Mouse (Mus musculus) adrenal gland, postnatal 25 days (tissue): ENCODE results near the gene Tmc6. TPM values are rescaled to one million over a fixed set of nuclear protein-coding genes. Genes with fewer than 3 reads are reported as not detected.
A peak's percentile ranks its signal among the peaks of the same experiment; 100 is the strongest.

Experiments used
- DNase-seq: peaks from one replicate; pipeline ENCODE4 v3.0.0; 2021; ENCODE audit warnings: mixed read lengths
- total RNA-seq: library from RNA; stranded (reverse); gene quantifications from 2 replicates; pipeline ENCODE4 v1.2.3, GENCODE M21; 2021

The Tmc6 gene
- total RNA-seq, 1 experiment from 2014 or later: 43.5 TPM

DNA sequence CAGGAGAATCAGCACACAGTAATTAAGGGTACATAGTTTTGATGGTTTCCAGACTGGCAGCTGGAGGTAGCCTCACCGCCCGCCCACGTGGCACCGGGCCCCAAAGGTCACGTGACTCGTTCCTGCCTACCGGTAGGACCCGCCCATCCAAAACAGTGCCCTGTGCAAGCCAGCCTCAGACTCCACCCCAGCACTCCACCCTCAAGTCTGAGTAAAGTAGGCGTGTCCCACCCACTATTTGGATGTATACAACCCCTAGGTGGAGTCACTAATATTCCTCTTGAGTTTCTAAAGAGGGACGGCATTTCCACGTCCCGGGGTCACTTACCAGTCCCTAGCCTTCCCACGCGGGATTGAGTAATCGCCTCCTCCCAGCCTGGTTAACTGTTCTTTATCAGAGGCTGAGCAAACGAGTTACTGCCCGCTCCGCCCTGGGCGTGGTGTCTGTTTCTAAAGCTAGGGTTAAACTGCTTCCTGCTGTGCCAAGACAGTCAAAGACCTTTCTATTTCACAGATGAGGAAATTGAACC is 1.4 kb downstream of the Tmc6 start:
- peak; percentile 91 for DNase-seq

DNA sequence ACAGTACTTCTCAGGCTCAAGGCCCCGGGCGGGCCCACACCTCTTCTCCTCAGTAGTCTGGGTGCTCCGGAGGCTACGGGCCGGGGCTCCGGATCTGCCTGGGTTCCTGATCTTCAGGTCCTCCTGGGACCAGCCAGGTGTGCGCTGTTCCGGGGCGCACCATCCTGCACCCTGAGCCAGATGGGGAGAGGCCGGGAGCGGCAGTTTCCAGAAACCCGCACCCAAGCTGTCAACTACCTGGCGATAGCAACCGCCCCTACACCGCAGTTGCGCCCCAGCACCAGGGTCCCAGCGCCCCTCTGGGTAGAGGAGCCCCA is 1.8 kb downstream of the Tmc6 start:
- DNase-seq: no peak

DNA sequence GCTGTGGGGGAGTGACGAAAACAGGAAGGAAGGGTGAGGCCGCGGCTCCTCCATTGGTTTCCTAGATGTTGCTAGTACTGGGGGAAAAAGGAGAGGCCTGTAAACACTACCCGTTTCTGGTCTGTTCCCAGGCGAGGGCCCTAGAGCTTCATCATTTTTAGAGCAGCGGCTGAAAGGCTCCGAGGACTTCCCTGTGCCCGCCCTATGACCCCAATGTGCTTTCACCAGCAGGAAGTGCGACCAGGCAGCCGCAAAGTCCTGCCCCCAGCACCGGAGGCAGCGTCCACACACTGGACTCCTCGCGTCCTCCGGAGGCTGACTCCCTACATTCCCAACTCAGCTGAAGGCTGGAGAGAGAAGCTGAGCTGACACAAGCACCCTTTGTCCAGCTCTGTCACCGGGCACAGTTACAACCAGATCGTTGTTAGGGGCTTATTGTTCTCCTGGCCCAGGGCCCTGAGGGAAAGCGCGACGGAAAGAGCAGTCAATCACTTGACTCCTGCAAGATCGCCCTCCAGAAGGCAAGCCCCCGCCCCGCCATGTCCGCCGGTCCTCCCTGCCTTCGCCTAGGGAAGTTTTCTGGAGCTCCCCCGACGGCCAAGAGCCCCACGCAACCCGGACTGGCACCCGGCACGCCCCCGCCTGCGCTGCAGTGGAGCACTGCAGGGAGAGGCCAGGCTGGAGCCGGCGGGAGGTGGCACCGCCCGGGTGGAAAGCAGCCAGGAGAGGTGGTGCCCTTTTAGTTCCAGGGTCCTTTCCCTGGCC is 2.4 kb downstream of the Tmc6 start:
- peak; percentile 81 for DNase-seq

DNA sequence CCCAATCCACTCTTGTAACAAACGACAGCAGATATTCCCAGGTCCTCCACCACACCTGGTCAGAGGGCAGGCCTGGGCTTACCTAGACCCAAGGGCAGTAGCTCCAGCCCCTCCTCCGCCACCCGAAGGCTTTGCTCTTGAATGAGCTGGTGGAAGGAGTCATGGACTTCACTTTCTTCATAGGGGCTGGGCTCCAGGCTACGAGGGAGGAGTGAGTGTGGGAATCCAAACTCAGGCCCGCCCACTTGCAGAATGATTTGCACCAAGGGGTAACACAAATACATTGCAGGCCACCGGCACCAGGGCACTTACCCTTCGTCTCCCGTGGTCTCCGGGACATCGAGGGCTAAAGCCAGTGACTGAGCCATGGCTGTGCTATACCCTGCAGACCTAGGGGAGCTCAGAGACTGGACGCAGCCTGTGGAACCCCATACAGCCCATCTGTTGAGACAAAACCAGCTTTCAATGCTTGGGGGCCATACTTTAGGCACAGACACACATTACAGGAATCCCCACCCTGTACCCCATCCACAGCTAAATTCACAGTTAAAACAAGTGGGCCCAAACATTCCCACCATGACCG is 3.1 kb downstream of the Tmc6 start:
- DNase-seq: no peak

DNA sequence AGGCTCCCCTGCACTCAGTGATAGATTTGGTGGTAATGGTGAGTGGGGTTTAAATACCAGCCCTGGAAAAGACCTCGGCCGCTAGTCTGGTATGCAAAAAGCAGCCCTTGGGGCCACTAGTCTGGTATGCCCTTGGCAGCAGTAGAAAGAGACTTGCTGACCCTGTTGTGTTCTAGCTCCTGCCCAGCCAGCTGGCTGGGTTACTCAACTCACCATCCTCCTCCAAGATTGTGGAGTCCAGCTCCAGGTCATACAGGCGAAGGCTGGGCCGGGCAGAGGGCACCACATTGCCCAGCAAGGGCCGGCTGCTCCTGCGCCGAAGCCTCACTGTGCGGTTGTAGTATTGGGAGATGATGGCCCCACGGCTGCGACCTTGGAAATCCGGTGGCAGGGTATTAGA is 4.0 kb downstream of the Tmc6 start:
- no peak for DNase-seq

DNA sequence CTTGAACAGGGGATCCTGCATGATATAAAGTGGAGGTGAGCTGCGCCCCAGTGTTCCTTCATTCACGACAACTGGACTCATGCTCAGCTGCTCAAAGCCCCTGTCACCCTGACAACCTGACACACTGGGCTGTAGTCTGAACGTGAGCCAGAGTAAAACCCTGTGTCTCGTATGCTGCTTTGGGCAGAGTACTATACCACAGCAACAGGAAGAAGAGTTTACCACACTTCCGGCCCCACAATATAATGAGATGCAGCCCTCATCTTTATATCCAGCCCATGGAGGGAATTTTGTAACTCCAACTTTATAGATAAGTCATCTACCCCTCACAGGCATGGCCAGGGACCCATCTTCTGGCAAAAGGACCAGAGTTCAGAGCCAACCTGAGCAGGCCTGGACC is 4.9 kb downstream of the Tmc6 start:
- DNase-seq: no peak

DNA sequence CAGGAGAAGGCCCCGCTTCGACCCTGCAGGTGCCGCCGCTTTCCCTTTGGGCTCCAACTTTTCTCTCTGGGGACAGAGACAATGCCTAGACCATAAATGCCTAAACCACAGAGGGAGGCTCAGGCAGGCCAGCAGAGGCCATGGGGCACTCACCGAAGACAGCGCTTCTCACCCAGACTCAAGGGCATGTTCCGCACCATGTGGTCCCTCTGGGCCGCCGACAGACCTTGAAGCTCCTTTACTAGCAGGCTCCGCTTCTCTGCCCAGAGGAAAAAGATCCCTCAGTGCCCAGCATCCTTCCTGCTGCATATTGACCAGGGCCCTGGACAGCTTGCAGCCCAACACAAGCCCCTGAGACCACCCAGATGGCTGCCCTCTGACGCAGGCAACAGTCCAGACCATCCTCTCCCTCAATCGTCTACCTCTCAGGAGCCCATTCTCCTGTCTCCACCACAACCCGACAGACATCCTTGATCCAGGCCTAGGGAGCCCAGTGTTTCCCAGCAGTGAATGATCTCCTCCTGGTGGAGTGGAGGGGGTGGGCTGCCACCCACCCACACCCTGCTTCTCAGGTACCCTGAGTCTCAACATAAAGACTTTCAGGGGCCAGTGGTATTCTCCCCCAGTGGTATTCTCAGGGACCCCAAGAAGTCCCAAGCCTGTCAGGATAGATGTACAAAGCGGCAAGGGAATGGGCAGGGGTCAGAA is 5.8 kb downstream of the Tmc6 start:
- DNase-seq: no peak

DNA sequence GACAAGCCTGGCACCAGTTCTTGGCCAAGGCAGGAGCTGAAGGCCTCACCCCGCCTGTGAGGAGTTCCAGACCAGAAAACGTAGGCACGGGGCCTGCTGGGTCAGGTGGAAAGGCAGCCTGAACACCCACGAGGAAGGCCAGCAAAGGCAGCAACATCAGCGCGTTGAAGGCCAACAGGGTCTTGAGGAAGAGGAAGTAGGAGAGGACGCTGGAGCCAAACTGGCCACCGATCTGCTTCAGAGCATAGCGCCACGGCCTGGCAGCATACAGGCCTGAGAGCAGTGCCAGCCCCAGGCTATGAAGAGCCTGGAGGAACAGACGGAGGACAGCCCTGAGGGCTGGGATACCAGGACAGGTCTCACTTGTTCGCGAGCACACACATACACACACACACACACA is 6.5 kb downstream of the Tmc6 start:
- no peak for DNase-seq

DNA sequence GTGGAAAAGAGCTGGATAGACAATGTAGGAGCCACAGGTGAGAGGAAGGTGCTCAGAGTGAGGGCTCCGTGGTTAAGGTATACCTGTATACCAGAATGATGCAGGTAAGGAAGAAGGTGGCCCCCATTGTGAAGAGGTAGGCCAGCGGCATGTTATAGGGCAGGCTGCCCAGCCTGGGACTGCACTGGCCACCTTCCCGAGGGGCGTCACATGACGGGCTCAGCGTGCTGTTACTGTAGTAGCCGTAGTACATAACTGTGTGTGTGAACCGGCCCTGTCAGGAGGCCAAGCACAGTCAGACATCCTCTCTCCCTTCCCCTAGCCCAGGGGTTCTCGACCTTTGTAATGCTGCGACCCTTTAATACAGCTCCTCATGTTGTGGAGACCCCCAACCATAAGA is 7.1 kb downstream of the Tmc6 start:
- DNase-seq: no peak

DNA sequence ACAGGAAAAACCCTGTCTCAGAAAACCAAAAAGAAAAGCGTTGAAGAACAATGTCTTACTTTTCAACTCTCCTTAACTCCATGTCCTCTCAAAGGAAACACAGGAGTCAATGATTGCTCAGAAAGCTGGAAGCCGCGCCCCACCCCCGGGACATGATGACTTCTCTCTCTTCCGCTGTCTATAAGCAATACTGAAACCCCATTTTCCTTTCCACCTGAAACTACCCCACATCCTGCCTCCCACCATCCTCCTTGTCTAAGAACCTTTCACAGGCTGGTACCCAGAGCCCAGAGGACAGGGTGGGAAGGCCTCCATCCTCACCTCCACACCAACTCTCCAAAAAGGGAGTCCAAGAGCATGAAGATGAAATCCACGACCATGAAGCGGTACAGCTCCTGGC is 9.6 kb downstream of the Tmc6 start:
- DNase-seq: no peak

DNA sequence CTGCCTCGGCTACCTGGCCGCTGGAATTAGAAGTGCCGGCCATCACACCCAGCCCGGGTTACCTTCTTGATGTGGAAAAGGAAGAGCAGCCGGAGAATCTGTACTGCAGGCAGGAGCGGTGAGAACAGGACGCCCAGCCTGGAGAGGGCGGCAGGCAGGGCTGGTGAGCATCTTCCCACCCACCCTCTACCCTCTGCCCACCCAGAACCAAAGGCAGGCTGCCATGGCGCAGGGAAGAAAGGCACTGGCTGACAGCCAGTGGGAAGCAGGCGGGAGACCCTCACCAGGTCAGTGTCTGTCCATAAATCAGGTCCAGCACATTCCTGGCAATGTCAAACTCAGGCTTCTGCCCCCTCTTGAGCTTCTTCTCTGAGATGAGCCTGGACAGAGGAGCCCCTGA is 11.6 kb downstream of the Tmc6 start:
- DNase-seq: no peak

DNA sequence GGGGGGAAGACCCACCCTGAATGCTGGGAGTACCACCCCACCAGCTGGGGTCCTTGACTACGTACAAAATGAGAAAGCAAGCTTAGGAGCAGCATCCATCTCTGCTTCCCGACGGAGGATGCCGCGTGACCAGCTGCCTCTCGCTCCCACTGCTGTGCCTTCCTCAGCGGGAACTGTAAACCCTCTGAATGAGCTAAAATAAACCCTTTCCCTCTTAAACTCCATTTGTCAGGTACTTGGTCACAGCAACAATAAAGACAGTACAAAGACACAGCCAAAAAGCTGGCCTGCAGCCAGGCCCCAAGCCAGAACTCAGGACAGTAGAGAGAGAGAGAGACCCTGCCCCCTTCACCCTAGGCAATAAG is 12.3 kb downstream of the Tmc6 start:
- DNase-seq: no peak

DNA sequence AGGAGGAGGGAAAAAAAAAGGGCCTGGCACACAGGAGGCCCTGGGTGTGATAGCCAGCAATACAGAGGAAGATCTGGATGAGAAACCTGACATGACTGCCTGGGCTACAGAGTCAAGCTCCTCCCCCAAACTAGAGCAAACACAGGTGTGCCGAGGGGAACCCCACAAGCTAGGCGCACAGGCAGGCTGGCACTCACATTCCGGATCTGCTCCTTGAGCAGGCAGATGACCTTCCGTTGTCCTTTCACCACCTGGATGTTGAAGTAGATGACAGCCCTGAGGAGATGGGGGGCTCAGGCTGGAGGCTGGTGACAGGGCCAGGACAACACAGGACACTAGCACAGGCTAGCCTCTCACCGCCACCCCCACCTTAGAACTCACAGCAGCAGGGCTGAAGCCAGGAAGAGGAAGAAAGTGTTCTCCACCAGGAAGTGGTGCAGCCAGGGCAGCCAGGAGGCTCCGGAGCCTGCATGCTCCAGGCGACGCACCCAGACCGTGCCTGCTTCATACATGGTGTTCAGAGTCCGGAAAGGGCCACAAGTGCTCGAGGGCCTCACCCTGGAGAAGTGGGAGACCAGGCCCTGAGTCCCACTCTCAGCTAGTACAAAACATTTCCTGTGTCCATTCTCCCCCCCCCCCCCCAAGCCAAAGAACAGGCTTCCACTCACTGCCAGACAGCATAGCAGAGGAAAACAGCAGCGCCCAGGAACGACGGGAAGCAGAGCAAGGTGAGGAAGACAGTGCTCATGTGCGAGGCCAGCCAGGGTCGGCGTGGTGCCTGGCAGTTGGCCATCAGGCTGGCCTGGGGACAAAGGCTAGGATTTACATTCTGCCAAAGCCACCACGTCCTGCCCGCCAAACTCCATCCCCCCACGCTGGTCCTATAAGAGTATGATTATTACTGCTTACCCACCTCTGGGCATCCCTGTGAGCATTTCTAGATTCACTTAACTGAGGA is 13.0 kb downstream of the Tmc6 start:
- DNase-seq: no peak

DNA sequence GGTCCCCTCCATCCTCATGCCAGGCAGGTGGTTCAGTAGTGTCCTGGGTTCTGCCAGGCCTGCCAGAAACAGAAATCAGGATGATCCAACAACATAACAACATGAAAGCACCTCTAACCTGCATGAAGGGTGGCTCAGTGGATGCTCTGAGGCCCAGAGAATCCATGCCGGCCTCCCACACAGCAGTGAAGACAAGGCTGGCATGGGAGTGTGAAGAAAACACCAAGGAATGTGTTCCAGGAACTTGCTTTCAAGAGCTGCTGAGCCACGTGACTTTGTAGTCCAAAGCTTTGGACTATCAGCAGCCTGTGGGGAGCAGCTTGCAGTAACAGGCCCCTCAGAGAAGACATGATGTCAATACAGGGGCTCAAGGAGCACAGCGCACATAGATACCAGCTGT is 15.7 kb downstream of the Tmc6 start:
- no peak for DNase-seq

DNA sequence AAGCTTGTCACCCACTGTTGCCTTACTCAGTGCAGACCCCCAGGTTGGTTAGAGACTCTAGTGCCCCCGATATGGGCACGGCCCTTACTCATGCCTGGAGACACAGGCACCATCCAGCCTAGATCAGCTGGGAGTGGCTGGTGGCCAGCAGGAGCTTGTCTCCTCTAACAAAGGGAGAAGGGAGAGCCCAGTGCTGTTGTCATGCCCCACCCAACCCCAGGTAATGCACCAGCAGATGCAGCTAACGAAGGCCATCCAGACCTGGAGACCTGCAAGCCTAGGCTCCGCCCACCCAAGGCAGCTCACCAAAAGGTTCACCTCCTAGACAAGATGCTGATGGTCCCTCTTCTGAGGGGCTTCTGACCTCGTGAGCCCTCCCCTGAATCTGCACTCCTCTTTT is 16.6 kb downstream of the Tmc6 start:
- no peak for DNase-seq

DNA sequence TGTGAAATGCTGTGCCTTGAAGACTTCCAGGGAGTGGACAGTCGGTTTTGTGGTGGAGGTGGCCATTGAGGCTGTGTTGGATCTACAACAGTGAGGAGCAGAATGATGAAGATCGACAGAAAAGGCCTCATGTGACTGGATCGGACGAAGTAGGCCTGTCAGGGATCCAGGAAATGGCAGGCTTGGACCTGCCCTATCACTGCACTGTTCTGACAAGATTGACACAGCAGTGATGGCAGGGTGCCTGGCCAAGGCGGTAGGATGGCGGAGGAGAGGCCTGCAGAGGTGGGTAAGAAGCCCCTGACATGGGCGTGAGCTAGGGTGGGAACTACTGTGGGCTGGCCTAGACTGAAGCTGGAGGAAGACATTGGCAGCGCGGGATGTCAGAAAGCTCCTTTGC is 17.7 kb downstream of the Tmc6 start:
- DNase-seq: no peak

DNA sequence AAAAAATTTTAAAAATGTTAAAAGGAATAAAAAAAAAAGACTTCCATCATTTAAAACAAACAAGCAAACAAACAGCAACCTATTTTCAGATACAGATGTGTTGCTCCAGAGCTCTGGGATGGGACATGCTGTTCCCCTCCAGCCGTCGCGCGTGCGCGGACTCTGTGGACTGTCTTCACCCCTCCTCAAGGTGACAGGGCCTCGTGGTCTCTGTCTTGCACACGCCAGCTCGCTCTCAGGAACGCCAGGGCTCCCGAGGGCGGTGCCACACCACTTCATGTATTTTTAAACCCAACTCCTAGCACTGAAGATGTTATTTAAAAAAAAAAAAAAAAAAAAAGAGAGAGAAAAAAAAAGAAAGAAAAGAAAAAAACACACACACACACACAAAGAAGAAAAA is 19.8 kb downstream of the Tmc6 start:
- DNase-seq: no peak

DNA sequence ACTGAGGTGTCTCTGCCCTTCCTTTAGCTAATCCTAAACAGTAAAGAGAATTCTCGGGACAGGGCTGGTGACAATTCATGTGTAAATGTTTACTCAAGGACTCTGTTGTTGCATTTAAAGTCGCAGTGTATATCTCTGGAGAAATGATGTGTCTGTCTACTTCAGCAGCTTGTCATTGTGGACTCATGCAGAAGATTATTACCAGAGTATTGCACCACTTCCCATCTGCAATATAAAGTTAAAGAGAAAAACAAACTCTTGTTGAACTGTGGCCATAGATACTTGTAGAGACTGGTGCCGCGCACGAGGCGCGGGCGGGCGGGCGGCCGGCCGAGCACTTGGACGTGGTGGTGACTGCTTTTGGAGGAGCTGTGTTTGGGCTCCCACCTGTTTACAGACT is 20.2 kb downstream of the Tmc6 start:
- DNase-seq: no peak

DNA sequence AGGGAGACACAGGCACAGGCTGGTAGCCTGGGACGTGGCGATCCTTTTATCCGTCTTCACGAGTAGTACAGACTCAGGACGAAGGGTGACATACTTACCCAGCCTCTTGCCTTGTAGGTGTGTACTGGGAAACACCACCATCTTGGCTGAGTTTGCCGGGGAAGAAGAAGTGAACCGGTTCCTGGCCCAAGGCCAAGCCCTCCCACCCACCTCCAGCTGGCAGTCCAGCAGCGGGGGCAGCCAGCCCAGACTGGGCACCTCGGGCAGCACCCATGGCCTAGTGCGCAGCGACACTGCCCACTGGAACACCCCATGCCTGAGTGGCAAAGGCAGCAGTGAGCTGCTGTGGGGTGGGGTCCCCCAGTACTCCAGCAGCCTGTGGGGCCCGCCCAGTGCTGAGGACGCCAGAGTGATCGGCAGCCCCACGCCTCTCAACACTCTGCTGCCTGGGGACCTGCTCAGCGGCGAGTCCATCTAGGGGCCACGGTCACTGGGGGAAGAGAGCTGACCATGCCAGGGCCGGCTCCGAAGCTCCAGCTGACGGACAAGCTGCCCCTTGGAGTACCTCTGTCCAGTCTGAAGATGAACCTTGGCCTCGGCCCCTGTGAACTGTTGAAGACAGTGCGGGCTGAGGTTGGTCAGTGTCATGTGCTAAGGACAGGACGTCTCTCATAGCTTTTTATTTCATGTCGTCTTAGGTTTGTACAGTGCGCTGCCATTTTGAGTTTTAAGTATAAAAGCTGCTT is 21.5 kb downstream of the Tmc6 start:
- DNase-seq: no peak

DNA sequence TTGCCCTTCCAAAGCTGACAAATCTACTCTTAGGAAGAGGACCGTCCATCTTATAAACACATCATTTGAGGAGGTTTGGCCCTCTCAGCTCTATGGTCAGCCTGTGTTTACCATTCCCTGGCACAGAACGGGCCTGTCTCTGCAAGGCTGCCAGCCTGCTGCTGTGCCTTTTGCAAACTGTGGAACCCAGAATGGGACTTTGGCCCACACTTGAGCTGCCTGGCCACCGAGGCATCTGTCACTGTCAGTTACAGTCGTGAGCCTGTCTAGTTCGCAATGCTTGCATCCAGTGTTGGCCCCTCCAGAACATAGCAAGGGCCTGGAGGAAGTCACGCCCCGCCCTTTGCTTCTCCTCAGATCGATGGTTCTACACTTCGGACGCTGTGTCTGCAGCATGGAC is 22.7 kb downstream of the Tmc6 start:
- DNase-seq: no peak

DNA sequence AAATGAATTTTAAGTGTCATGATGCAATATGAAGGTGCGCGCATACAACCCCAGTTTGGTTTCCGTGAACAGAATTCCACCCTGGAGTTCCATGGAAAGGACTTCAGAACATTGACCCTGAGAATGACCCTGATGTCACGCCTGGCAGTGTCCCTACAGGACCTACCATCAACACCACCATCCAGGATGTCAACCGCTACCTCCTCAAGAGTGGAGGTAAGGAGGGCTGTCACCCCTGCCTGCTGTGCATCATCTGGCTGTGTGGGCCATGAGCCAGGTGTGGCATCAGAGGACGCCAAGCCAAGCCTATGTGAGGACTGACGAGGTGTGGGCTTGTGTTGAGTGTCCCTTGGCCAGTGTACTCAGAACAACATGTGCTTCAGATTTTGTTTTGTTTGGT is 26.1 kb downstream of the Tmc6 start:
- DNase-seq: no peak

DNA sequence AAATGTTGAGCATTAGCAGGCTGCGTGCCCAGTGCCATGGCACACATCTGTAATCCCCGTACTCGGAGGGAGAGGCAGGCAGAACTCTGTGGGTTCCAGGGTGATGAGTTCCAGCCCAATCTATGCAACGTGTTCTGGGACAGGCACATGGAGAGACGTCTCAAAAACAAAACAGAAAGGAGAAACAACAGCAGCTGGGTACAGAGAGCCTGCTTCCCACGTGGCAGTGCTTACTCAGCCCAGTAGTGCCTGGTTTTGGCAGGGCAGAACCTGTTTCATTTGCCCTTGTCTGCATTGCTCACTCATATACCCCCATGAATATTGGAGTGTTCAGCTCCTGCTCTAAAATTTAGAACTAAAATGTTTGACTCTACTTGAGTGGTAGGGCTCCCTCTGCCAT is 30.5 kb downstream of the Tmc6 start:
- no peak for DNase-seq
